Mouse (Mus musculus) right cerebral cortex, postnatal 4 days (tissue): Measurements from ENCODE around the gene Kbtbd6.
A peak's percentile ranks its signal among the peaks of the same experiment; 100 is the strongest.
"Not testable (repeated sequence)": the region's sequence is repeated elsewhere in the genome, so short reads cannot be mapped to it uniquely, and the experiment has no call there.

Source experiments
- DNase-seq: peaks from one replicate; pipeline ENCODE4 v3.0.0-alpha.2; 2022

The Kbtbd6 gene

DNA sequence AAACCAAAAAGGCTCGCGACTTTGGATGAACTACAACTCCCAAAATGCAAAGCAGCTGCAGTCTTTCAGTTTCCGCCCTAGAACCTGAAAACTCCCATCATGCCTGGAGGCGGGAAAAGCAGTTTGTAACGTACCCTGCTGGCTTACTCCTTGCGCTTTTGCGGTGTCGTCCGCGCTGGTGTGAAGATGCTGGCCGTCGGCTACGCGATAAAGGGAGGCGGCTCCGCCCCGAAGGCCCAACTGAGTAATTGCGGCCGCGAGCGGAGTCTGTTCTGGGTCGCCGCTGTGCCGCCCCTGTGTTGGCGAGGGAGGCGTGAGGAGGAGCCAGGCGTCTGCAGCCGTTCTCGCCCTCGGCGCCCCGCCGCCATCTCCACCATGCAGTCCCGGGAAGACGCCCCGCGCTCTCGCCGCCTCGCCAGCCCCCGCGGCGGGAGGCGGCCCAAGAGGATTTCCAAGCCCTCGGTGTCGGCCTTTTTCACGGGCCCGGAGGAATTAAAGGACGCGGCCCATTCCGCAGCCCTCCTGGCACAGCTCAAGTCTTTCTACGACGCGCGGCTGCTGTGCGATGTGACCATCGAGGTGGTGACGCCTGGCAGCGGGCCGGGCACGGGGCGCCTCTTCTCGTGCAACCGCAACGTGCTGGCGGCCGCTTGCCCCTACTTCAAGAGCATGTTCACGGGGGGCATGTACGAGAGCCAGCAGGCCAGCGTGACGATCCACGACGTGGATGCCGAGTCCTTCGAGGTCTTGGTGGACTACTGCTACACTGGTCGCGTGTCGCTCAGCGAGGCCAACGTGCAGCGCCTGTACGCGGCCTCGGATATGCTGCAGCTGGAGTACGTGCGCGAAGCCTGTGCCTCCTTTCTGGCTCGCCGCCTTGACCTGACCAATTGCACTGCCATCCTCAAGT is at the start of gene Kbtbd6:
Gene Kbtbd6, plus strand, starts transcription at position 155 of the 910 bp plus-strand sequence.
- peak; percentile 61 for DNase-seq

DNA sequence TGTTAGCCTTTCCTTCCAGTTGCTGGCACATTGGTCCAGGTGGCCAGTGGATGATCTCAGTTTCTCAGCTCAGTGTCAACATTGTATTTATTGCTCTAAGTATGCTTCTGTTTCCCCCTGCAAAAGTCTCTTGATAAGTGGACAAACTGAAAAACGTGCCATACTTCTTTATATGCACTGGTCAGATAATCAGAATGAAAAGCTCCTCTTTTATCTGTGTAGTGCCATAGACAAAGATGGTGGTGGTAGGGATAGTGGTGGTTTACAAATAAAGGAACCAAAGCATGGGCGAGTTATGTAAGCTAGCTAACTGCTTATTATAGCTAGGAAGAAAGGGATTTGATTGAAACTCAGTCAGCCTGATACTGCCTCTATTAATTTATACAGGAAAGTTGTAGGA is 44.0 kb upstream of the Kbtbd6 start:
- DNase-seq, result no peak

DNA sequence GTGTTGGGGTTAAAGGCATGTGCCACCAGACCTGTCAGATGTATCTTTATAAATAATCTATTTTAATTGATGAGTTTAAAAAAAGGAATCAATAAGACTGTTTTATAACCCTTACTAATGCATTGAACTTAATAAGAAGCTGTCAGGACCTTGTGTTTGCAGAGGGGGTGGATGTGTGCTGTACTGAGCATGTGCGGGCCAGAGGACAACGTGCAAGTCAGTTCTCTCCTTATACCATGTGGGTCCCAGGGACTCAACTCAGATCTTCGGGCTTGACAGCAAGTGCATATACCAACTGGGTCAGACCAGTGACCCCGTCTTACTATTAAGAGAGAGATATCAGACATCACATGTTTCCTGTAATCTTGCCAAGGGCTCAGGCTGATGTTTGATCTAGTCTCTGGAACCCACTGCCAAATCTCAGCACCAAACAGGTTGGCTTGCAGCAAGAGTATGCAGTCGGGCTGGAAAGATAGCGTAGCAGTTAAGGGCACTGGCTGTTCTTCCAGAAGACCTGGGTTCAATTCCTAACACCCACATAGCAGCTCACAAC is 42.3 kb upstream of the Kbtbd6 start:
- DNase-seq, result no peak

DNA sequence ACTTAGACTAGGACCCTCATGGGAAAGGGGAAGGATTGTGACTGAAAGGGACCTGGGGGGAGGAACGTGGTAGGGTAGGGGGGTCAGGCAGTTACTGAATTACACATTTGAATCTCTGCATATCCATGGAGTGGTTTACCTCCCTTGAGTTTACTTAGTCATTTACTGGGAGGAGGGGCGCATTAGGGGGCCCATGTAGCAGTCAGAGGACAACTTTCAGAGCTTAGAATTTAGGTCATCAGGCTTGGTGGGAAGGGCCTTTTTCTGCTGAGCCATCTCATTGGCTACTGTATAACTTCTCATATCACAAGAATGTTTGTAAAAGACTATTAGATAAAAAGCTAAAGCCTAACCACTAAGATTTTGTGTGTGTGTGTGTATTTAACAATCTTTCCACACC is 41.0 kb upstream of the Kbtbd6 start:
- no peak for DNase-seq

DNA sequence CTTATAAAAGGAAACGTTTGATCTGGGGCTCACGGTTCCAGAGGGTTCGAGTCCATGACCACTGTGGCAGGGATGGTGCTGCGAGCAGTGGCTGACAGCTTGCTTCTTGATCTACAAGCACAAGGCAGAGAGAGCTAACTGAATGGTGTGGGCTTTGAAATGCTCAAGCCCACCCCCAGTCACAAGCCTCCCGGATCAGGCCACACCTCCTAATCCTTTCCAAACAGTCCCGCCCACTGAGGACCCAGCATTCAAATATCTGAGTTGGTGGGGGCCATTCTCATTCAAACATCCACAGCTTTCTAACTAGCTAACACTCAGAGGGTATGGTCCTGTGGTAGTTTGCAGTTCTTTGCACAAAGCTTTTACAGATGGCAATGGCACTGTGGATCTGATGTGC is 38.5 kb upstream of the Kbtbd6 start:
- DNase-seq, result no peak

DNA sequence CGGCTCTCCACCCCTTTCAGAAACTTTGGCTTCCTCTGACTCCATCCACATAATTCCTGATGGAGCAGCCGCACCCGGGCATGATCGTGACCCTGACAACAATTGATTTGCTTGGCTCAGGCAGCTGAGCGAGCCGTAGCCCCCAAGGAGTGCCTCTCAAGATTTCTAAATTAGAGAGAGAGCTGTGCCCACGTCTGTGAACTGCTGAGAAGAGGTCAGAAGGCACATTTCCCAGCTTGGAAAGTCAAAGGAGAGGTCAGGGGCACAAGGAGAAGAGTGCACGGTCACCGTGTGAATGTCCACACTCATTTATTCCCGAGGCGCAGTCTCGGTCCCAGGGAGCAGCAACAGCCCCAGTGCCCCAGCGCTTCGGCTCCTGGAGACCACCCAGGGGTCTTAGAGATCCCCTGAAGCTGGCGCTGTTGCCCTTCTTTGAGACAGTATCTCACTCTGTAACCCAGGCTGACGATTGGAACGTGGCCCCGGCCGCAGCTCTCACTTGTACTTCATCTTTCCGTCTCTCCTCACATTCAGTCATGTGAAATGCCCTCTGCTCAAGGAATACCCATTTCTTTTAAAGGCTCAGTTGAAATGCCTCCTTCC is 31.5 kb upstream of the Kbtbd6 start:
- DNase-seq, result peak; percentile 9

DNA sequence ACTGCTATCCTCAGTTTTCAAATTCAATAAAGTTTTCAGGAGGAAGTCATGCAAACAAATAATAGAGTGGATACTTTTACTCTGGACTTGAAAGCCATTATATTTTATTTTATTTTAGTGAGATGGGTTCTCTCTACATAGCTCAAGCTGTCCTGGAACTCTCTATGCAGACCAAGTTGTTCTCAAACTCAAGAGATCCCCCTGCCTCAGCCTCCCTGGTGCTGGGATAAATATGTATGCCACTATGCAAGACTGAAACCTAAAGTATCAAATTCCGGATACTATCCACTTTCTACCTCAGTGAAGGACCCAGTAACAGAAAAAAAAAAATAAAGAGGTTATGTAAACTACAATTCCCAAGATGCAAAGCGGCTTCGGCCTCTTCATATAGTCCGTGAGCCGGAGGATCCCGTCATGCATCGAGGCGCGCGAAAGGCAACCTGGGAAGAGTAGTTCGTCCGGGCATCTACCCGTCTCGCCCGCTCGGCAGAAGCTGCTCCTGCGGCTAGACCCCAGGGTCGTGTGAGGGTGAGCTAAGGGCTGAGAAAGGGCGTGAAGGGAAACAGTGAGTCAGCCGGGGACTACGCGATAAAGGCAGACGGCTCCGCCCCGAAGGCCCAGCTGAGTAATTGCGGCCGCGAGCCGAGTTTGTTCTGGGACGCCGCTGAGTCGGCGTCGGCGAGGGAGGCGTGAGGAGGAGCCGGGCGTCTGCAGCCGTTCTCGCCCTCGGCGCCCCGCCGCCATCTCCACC is 25.5 kb upstream of the Kbtbd6 start, which contains the start of gene Kbtbd7:
Gene Kbtbd7, plus strand, starts transcription at position 533 of the 751 bp plus-strand sequence.
- peak; percentile 86 for DNase-seq

DNA sequence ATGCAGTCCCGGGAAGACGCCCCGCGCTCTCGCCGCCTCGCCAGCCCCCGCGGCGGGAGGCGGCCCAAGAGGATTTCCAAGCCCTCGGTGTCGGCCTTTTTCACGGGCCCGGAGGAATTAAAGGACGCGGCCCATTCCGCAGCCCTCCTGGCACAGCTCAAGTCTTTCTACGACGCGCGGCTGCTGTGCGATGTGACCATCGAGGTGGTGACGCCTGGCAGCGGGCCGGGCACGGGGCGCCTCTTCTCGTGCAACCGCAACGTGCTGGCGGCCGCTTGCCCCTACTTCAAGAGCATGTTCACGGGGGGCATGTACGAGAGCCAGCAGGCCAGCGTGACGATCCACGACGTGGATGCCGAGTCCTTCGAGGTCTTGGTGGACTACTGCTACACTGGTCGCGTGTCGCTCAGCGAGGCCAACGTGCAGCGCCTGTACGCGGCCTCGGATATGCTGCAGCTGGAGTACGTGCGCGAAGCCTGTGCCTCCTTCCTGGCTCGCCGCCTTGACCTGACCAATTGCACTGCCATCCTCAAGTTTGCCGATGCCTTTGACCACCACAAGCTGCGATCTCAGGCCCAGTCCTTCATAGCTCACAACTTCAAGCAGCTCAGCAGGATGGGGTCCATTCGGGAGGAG is 24.8 kb upstream of the Kbtbd6 start:
- not testable (repeated sequence) for DNase-seq

DNA sequence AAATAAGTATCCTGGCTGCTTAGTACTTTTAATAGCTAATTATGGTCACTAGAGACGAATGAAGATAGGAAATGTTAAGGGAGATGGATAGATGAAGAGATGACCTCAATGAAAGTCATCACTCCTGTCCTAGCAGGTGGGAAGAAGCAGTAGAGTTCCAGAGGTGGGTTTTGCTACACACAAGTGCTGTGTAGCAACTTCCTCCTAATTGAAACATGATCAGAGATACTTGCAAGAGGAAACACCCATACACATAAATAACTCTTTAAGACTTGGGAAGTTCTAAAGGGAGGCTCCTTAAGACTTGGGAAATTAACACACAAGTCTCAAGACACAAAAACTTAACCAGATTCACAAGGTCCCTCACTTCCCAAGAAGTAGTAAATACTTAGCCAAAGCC is 17.6 kb upstream of the Kbtbd6 start:
- no peak for DNase-seq

DNA sequence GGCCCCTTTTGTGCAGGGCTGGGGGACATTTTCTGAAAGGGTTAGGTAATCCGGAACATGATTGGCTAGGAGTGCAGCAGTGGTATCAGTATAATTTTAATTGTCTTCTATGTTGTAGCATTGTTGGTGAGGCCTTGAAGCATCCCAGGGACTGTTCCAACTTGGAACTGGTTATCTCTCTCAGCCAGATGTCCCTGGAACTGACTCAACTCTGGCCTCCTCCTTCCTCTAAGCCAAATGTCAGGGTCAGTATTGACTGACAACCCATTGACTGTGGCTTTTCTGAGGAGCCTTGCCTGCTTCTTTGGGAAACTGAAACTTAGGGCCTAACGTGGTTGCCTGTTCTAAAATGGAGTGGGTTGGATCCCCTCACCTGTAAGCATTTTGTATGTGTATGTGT is 11.0 kb upstream of the Kbtbd6 start:
- DNase-seq, result no peak

DNA sequence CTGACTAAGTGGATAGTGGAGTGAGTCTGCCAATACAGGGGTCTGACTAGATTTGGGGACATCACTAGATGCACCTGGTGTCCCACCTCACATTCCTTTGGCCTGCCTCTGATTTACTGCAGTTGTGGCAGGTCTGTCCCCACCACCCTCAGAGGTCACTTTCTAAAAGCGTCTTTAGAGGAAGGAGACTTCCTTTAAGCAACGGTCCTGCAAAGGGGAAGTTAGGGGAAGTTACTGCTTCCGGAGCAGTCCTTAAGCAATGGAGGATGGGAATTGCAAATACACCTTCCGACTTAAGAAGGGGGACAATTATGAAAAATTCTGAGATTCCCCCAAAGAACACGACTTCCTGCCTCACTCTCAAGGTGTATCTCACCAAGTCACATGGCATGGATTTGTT is 10.2 kb upstream of the Kbtbd6 start:
- no peak for DNase-seq

DNA sequence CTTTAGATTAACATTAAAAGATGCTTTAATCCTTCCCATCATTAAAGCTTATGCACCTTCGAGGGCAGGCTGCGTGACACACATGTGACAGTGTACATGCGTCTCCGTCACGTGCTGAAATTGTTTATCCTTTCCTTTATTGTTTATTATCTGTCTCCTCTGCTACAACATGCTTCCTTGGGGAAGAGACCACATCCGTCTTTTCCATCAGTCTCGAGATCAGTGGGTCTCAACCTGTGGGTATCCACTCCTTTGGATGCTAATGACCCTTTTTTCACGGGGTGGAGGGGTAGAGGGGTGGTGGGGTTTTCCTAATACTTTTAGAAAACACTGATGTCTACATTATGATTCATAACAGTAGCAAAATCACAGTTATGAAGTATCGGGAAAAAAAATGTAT is 7.0 kb upstream of the Kbtbd6 start:
- no peak for DNase-seq

DNA sequence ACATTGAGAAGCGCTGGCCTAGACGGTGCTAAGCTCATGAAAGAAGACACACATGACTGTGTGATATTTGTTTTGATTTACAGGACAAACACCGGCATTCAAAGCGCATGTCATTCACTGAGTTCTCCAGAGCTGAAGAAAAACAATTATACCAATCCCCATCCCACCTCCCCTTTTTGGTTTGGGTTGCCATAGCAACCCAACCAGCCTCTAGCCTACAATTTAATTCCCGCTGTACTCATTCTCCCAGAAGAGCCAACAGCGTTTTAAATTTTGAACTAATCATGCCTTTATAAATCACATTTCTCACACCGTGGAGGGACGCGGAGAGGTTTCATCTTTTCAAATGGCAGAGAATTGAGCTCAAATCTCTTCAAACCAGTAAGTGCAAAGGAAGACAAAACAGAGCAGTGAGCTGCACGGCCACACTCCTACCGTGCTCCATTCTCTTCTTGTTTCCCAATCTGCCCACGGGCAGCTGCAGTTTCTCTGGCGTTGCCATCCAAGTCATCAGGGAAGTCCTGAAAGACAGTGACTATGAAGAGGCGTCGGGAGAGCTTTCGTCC is 6.5 kb upstream of the Kbtbd6 start:
- peak; percentile 17 for DNase-seq

DNA sequence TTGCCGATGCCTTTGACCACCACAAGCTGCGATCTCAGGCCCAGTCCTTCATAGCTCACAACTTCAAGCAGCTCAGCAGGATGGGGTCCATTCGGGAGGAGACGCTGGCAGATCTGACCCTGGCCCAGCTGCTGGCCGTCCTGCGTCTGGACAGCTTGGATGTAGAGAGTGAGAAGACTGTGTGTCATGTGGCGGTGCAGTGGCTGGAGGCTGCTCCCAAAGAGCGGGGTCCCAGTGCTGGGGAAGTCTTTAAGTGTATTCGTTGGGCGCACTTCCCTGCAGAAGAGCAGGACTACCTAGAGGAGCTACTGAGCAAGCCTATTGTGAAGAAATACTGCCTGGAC is 928 bp downstream of the Kbtbd6 start:
- DNase-seq, result not testable (repeated sequence)

DNA sequence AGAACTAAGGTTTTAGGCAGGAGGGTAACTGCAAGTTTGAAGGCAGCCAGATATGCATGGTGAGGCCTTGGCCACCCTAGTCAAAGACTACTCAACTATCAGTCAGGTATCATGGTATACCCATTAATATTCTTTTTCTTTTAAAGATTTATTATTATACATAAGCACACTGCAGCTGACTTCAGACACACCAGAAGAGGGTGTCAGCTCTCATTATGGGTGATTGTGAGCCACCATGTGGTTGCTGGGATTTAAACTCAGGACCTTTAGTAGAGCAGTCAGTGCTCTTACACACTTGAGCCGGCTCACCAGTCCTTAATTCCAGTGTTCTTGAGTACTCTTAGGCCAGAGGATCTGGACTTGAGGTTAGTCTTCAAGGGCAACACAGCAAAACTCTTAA is 8.8 kb downstream of the Kbtbd6 start:
- no peak for DNase-seq

DNA sequence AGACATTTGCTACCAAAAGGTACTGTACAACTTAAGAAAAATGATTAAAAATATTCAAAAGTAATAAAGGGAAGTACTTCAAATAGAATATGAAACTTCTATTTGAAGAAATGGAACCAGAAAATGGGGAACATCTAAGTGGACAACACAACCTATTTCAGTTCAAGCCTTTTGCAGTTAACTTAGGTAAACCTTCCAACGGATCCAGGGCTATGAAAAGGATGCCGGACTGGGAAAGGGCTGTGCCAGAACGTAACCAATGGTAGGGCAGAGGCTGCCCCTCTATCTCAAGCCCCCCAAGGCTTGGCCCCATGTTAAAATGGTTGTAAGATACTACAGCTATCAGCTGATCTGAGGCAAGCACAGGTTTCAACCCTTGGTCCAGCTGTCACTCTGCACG is 9.4 kb downstream of the Kbtbd6 start:
- no peak for DNase-seq

DNA sequence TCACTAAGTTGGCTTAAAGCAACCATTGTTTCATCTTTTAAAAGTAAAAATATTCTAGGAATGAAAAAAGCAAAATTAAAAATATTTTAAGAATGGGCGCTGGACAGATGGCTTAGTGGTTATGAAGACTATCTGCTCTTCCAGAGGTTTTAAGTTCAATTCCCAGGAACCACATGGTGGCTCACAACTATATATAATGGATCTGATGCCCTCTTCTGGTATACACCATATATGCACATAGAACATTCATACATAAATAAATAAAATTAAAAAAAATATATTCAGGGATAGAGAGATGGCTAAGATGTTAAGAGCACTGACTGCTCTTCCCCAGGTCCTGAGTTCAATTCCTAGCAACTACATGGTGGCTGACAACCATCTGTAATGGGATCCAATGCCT is 14.0 kb downstream of the Kbtbd6 start:
- no peak for DNase-seq

DNA sequence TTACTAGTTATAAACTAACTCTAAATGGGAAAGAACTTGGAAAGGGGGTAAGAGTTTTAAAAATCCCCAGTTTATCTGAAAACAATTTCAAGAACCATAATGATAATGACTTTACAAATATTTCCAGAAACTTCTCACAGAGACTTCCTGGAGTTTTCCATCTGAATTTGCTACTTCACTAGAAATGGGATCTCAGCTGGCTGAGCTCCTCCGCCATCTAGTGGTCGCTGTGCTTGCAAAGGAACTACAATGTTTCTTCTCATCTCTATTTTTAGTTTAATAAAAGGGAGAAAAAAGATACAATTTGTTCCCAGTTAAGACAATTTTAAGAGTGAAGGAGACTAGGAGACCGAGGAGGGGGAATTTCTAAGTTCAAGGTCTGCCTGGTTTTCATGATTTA is 16.0 kb downstream of the Kbtbd6 start:
- DNase-seq, result peak; percentile 76

DNA sequence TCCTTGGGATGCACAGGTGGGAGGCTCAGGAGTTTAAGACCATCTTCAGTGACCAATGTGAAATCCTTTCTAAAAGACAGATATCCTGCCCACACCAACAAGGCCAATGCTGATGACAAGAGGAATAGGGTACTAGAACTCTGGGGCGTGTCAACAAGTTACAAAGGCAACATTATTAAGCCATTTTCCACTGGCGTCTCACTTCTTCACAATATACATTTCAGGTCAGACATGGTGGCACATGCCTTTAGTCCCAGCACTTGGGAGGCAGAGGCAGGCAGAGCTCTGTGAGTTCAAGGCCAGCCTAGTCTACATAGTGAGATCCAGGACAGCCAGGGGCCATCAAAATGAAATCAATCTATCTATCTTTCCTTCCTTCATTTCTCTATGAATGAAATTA is 21.7 kb downstream of the Kbtbd6 start:
- no peak for DNase-seq

DNA sequence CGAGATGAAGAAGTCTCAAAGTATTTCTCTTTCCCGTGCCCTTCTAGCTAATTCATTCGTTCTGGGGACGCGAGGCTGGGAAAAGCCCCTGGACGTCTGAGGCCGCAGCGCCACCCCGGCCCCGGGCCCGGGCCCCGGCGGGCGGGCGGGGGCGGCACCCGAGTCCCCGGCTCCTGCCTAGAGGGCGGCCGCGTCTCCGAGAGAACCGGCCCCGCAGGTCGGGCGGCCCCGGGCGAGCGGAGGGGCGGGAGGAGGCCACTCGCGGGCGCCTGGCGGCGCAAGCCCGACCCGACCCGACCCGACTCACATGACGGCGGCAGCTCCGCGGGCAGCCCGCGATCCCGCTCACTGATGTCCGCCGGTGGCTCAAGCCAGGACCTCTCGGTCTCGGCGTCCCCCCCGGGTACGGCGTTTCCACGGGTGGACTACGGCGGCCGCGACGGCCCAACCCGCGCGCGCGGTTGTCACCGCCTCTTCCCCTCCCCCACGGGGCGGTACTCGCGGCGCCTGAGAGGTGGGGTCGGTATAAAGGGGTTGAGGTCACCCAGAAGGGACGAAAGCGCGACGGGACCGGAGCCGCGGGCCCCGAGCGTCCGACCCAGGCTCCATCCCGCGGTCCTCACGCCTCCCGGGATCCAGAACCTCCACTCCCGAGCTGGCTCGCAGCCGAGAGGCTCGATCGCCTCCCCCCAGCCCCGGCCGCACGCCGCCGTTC is 29.1 kb downstream of the Kbtbd6 start, which contains the start of gene Elf1:
Gene Elf1, plus strand, starts transcription at position 571 of the 715 bp plus-strand sequence.
- DNase-seq, result peak; percentile 96

DNA sequence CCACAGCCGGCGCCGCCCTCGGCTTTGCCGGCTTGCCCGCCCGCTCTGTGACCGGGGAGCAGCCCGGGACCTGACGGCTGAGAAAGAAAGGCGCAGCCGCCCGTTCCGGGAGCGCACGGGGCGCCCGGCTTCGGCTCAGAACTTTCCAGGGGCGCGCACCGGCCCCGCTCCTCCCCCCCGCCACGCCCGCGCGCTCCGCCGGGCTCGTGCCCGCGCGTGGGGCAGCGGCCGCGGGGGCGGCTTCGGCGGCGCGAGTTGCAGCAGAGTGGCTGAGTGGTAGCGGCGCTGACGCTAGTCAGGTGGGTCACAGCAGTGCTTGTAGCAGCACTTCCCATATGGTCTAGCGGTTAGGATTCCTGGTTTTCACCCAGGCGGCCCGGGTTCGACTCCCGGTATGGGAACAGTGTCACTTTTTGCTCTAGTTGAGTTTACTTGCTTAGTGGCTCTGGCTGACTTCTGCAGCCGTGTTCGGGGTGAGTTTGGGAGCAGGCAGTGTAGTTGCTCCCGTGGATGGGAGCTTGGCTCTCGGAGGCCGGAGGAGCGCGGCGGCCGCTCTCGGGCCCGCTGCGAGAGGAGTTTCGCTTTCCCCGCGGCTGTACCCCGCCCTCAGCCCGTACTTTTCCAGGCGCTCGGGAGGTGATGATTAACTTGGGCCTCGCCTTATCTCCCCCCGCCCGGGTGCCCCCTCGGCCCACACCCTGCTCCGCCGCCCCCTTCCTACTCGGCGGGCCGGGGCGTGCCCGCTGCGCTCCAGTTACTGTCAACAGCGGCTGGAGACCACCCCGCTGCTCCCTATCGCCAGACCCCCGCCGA is 29.9 kb downstream of the Kbtbd6 start, which contains the start of gene Wbp4:
Gene Wbp4, minus strand, starts transcription at position 182 of the 813 bp plus-strand sequence.
- peak; percentile 97 for DNase-seq
